Mouse (Mus musculus): ENCODE data around the gene Nsmce1. TPM values are rescaled to one million over a fixed set of nuclear protein-coding genes. Genes with fewer than 3 reads are reported as not detected.

Nsmce1 gene
- polyA plus RNA-seq, 1 experiment from 2014 or later: 115 TPM

DNA sequence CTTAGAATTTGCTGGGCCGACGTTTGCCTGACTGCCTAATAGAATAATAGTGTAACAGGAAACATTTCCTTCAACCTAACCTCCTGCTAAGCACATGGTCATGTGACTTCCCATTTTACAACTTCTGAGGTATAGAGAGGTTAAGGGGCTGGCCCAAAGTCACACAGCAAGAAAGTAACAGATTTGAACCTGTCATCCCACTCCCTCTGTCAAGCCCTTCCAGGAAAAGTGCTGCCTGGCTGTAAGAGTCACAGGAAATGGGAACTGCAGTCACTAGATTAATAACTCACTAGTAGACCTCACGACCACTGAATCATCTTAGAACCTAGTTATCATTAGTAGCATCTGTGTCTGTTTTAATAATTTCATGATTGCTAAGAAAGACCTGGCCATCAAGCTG lies 68.3 kb downstream of the Nsmce1 start:
- no peaks in the 10 kb centered on the region for H3K36me3 ChIP-seq (ENCODE audit: control insufficient read depth, insufficient read depth, low read length)
- WGBS: 67% methylated on average over 3 of the region's 3 CpGs
- no peaks in the 10 kb centered on the region for H3K9me3 ChIP-seq (ENCODE audit: control insufficient read depth, low read length)
- no peak overlapping the region for H3K4me3 ChIP-seq (ENCODE audit: low read depth, low read length)
- H3K9ac ChIP-seq (ENCODE audit: low read length): no peak overlapping the region
- no peaks in the 10 kb centered on the region for H3K4me1 ChIP-seq (replicated peaks; ENCODE audit: control insufficient read depth, insufficient read depth, low read length)
- ATAC-seq (replicated peaks; ENCODE audit: low FRiP score) (no peak), DNase-seq (ENCODE audit: low spot score) (no peak)
- H3K4me2 ChIP-seq (ENCODE audit: low read depth, low read length, severe bottlenecking): no peak overlapping the region
- no peaks in the 10 kb centered on the region for H3K27me3 ChIP-seq (ENCODE audit: control insufficient read depth, insufficient read depth, low read length)
- H3K27ac ChIP-seq (ENCODE audit: low read depth, low read length): no peak overlapping the region

GRCm38 (mm10) chr7:125421911-125422310 lies 69.5 kb downstream of the Nsmce1 start:
- no peaks in the 10 kb centered on the region for H3K9me3 ChIP-seq (ENCODE audit: control insufficient read depth, low read length)
- H3K4me1 ChIP-seq (replicated peaks; ENCODE audit: control insufficient read depth, insufficient read depth, low read length): no peaks in the 10 kb centered on the region
- H3K4me2 ChIP-seq (ENCODE audit: low read depth, low read length, severe bottlenecking): no peak overlapping the region
- H3K36me3 ChIP-seq (ENCODE audit: control insufficient read depth, insufficient read depth, low read length): no peaks in the 10 kb centered on the region
- no peak overlapping the region for H3K27ac ChIP-seq (ENCODE audit: low read depth, low read length)
- 88% methylated on average over 1 of the region's 2 CpGs for WGBS
- DNase-seq (ENCODE audit: low spot score) (no peak), ATAC-seq (replicated peaks; ENCODE audit: low FRiP score) (no peak)
- H3K4me3 ChIP-seq (ENCODE audit: low read depth, low read length): no peak overlapping the region
- no peak overlapping the region for H3K9ac ChIP-seq (ENCODE audit: low read length)
- H3K27me3 ChIP-seq (ENCODE audit: control insufficient read depth, insufficient read depth, low read length): no peaks in the 10 kb centered on the region

- DNase-seq (ENCODE audit: low spot score) (peak; percentile 64), ATAC-seq (replicated peaks; ENCODE audit: low FRiP score) (no peak)
- H3K9ac ChIP-seq (ENCODE audit: low read length): no peak overlapping the region
- 61% methylated on average over 2 of the region's 2 CpGs for WGBS
- no peaks in the 10 kb centered on the region for H3K9me3 ChIP-seq (ENCODE audit: control insufficient read depth, low read length)
- H3K4me3 ChIP-seq (ENCODE audit: low read depth, low read length): no peak overlapping the region
- H3K4me2 ChIP-seq (ENCODE audit: low read depth, low read length, severe bottlenecking): no peak overlapping the region
- no peaks in the 10 kb centered on the region for H3K27me3 ChIP-seq (ENCODE audit: control insufficient read depth, insufficient read depth, low read length)
- H3K27ac ChIP-seq (ENCODE audit: low read depth, low read length): no peak overlapping the region
- H3K36me3 ChIP-seq (ENCODE audit: control insufficient read depth, insufficient read depth, low read length): no peaks in the 10 kb centered on the region
- H3K4me1 ChIP-seq (replicated peaks; ENCODE audit: control insufficient read depth, insufficient read depth, low read length): no peaks in the 10 kb centered on the region
These were observed 71.2 kb downstream of the Nsmce1 start for GRCm38 (mm10) chr7:125420190-125420589.

GRCm38 (mm10) chr7:125418413-125418812 lies 73.0 kb downstream of the Nsmce1 start:
- H3K4me3 ChIP-seq (ENCODE audit: low read depth, low read length): no peak overlapping the region
- ATAC-seq (replicated peaks; ENCODE audit: low FRiP score) (no peak), DNase-seq (ENCODE audit: low spot score) (no peak)
- WGBS: 23% methylated on average over 3 of the region's 3 CpGs
- H3K36me3 ChIP-seq (ENCODE audit: control insufficient read depth, insufficient read depth, low read length): no peaks in the 10 kb centered on the region
- no peaks in the 10 kb centered on the region for H3K9me3 ChIP-seq (ENCODE audit: control insufficient read depth, low read length)
- H3K9ac ChIP-seq (ENCODE audit: low read length): no peak overlapping the region
- H3K27ac ChIP-seq (ENCODE audit: low read depth, low read length): no peak overlapping the region
- H3K27me3 ChIP-seq (ENCODE audit: control insufficient read depth, insufficient read depth, low read length): no peaks in the 10 kb centered on the region
- H3K4me2 ChIP-seq (ENCODE audit: low read depth, low read length, severe bottlenecking): no peak overlapping the region
- H3K4me1 ChIP-seq (replicated peaks; ENCODE audit: control insufficient read depth, insufficient read depth, low read length): no peaks in the 10 kb centered on the region

Other genes with a start within 250 kb of the Nsmce1 start
- 11.4 and 12.9 TPM in 2 replicates for gene Kdm8, start 46.9 kb downstream of the Nsmce1 start, polyA plus RNA-seq (2014; fragmentation: Nextera tagmentation; extraction: Ambion mirVana)
- gene Il4ra, start 60.5 kb upstream of the Nsmce1 start, polyA plus RNA-seq (2014; fragmentation: Nextera tagmentation; extraction: Ambion mirVana): 2.9 and 4.1 TPM in 2 replicates
- gene Il21r, start 111.8 kb upstream of the Nsmce1 start, polyA plus RNA-seq (2014; fragmentation: Nextera tagmentation; extraction: Ambion mirVana): 0.20 and 0.36 TPM in 2 replicates
- gene Gtf3c1, start 216.2 kb upstream of the Nsmce1 start, polyA plus RNA-seq (2014; fragmentation: Nextera tagmentation; extraction: Ambion mirVana): 47.2 and 49.4 TPM in 2 replicates
- 11.2 and 12.1 TPM in 2 replicates for gene D430042O09Rik, start 216.3 kb upstream of the Nsmce1 start, polyA plus RNA-seq (2014; fragmentation: Nextera tagmentation; extraction: Ambion mirVana)

Measured in forebrain, embryonic 11.5 days (tissue).